Mouse (Mus musculus): ENCODE measurements around the gene B3galt4. TPM values are rescaled to one million over a fixed set of nuclear protein-coding genes. Genes with fewer than 3 reads are reported as not detected.

The B3galt4 gene
- polyA plus RNA-seq, 1 experiment from 2014 or later = 4.0 TPM

- ATAC-seq (replicated peaks; ENCODE audit: low FRiP score) = peak; percentile 29; the same call in 1 of the 2 replicates
- peaks cover 14% of the 10 kb centered on the region for H3K36me3 ChIP-seq (ENCODE audit: control insufficient read depth, insufficient read depth, low read length)
These were observed 35.0 kb downstream of the B3galt4 start for GRCm38 (mm10) chr17:33916294-33916693.

GRCm38 (mm10) chr17:33915671-33916250 lies 35.5 kb downstream of the B3galt4 start, which contains the start of the genes Tapbp and Zbtb22:
Gene Tapbp (plus strand): TSS chr17:33915899.
Gene Zbtb22 (plus strand): TSS chr17:33915904.
- peak within 1 kb of the TSS; percentile 64 for H3K9ac ChIP-seq (ENCODE audit: low read length)
- DNase-seq (ENCODE audit: low spot score) (peak; percentile 98), ATAC-seq (replicated peaks; ENCODE audit: low FRiP score) (peak; percentile 91)
- peaks cover 18% of the 10 kb centered on the region for H3K4me1 ChIP-seq (replicated peaks; ENCODE audit: control insufficient read depth, insufficient read depth, low read length)
- no peaks in the 10 kb centered on the region for H3K27me3 ChIP-seq (ENCODE audit: control insufficient read depth, insufficient read depth, low read length)
- under 1% methylated on average over 34 of the region's 34 CpGs for WGBS
- H3K4me3 ChIP-seq (ENCODE audit: low read depth, low read length) = peak within 1 kb of the TSS; percentile 58
- peaks cover 14% of the 10 kb centered on the region for H3K36me3 ChIP-seq (ENCODE audit: control insufficient read depth, insufficient read depth, low read length)
- H3K9me3 ChIP-seq (ENCODE audit: control insufficient read depth, low read length) = no peaks in the 10 kb centered on the region
- peak within 1 kb of the TSS; percentile 70; the same call in 1 of the 2 replicates for H3K27ac ChIP-seq (ENCODE audit: low read depth, low read length)
- peak within 1 kb of the TSS; percentile 62 for H3K4me2 ChIP-seq (ENCODE audit: low read depth, low read length, severe bottlenecking)

More at GRCm38 (mm10) chr17:33916294-33916693, 35.0 kb downstream of the B3galt4 start:
- Histone ChIP-seq H3K4me2 (ENCODE audit: low read depth, low read length, severe bottlenecking) (peak overlapping the region; percentile 62), H3K9ac (ENCODE audit: low read length) (peak overlapping the region; percentile 64), H3K9me3 (ENCODE audit: control insufficient read depth, low read length) (no peaks in the 10 kb centered on the region), H3K4me3 (ENCODE audit: low read depth, low read length) (peak overlapping the region; percentile 58), H3K27me3 (ENCODE audit: control insufficient read depth, insufficient read depth, low read length) (no peaks in the 10 kb centered on the region), H3K27ac (ENCODE audit: low read depth, low read length) (peak overlapping the region; percentile 70; the same call in 1 of the 2 replicates), H3K4me1 (replicated peaks; ENCODE audit: control insufficient read depth, insufficient read depth, low read length) (peaks cover 18% of the 10 kb centered on the region)
- no peak for DNase-seq (ENCODE audit: low spot score)
- 2% methylated on average over 20 of the region's 20 CpGs for WGBS

- DNase-seq (ENCODE audit: low spot score) (no peak), ATAC-seq (replicated peaks; ENCODE audit: low FRiP score) (no peak)
- no peaks in the 10 kb centered on the region for H3K27me3 ChIP-seq (ENCODE audit: control insufficient read depth, insufficient read depth, low read length)
- H3K9ac ChIP-seq (ENCODE audit: low read length) = no peak overlapping the region
- H3K4me2 ChIP-seq (ENCODE audit: low read depth, low read length, severe bottlenecking) = peak overlapping the region; percentile 62
- WGBS = 70% methylated on average over 13 of the region's 13 CpGs
- no peak overlapping the region; the same call in 1 of the 2 replicates for H3K4me3 ChIP-seq (ENCODE audit: low read depth, low read length)
- peaks cover 14% of the 10 kb centered on the region for H3K36me3 ChIP-seq (ENCODE audit: control insufficient read depth, insufficient read depth, low read length)
- no peak overlapping the region for H3K27ac ChIP-seq (ENCODE audit: low read depth, low read length)
- H3K4me1 ChIP-seq (replicated peaks; ENCODE audit: control insufficient read depth, insufficient read depth, low read length) = peaks cover 23% of the 10 kb centered on the region
- H3K9me3 ChIP-seq (ENCODE audit: control insufficient read depth, low read length) = no peaks in the 10 kb centered on the region
These were observed 36.3 kb downstream of the B3galt4 start for GRCm38 (mm10) chr17:33914969-33915391.

GRCm38 (mm10) chr17:33913905-33914304 lies 37.4 kb downstream of the B3galt4 start:
- no peak overlapping the region for H3K9ac ChIP-seq (ENCODE audit: low read length)
- no peaks in the 10 kb centered on the region for H3K27me3 ChIP-seq (ENCODE audit: control insufficient read depth, insufficient read depth, low read length)
- ATAC-seq (replicated peaks; ENCODE audit: low FRiP score) (no peak), DNase-seq (ENCODE audit: low spot score) (no peak)
- no peak overlapping the region for H3K27ac ChIP-seq (ENCODE audit: low read depth, low read length)
- WGBS = 95% methylated on average over 8 of the region's 8 CpGs
- H3K9me3 ChIP-seq (ENCODE audit: control insufficient read depth, low read length) = no peaks in the 10 kb centered on the region
- peaks cover 14% of the 10 kb centered on the region for H3K36me3 ChIP-seq (ENCODE audit: control insufficient read depth, insufficient read depth, low read length)
- no peak overlapping the region for H3K4me3 ChIP-seq (ENCODE audit: low read depth, low read length)
- H3K4me2 ChIP-seq (ENCODE audit: low read depth, low read length, severe bottlenecking) = no peak overlapping the region
- H3K4me1 ChIP-seq (replicated peaks; ENCODE audit: control insufficient read depth, insufficient read depth, low read length) = peaks cover 16% of the 10 kb centered on the region

- H3K9me3 ChIP-seq (ENCODE audit: control insufficient read depth, low read length) = no peaks in the 10 kb centered on the region
- no peak overlapping the region for H3K27ac ChIP-seq (ENCODE audit: low read depth, low read length)
- peaks cover 14% of the 10 kb centered on the region for H3K36me3 ChIP-seq (ENCODE audit: control insufficient read depth, insufficient read depth, low read length)
- H3K4me3 ChIP-seq (ENCODE audit: low read depth, low read length) = no peak overlapping the region
- H3K4me1 ChIP-seq (replicated peaks; ENCODE audit: control insufficient read depth, insufficient read depth, low read length) = peaks cover 14% of the 10 kb centered on the region
- H3K4me2 ChIP-seq (ENCODE audit: low read depth, low read length, severe bottlenecking) = no peak overlapping the region
- DNase-seq (ENCODE audit: low spot score) (no peak), ATAC-seq (replicated peaks; ENCODE audit: low FRiP score) (no peak)
- H3K27me3 ChIP-seq (ENCODE audit: control insufficient read depth, insufficient read depth, low read length) = no peaks in the 10 kb centered on the region
- whole genome bisulfite sequencing = 90% methylated on average over 10 of the region's 10 CpGs
- H3K9ac ChIP-seq (ENCODE audit: low read length) = no peak overlapping the region
These were observed 38.0 kb downstream of the B3galt4 start for GRCm38 (mm10) chr17:33913264-33913663.

- Histone ChIP-seq H3K27ac (ENCODE audit: low read depth, low read length) (no peak overlapping the region), H3K36me3 (ENCODE audit: control insufficient read depth, insufficient read depth, low read length) (peaks cover 14% of the 10 kb centered on the region), H3K4me2 (ENCODE audit: low read depth, low read length, severe bottlenecking) (no peak overlapping the region), H3K4me3 (ENCODE audit: low read depth, low read length) (no peak overlapping the region), H3K9me3 (ENCODE audit: control insufficient read depth, low read length) (no peaks in the 10 kb centered on the region), H3K27me3 (ENCODE audit: control insufficient read depth, insufficient read depth, low read length) (no peaks in the 10 kb centered on the region), H3K9ac (ENCODE audit: low read length) (no peak overlapping the region), H3K4me1 (replicated peaks; ENCODE audit: control insufficient read depth, insufficient read depth, low read length) (peaks cover 12% of the 10 kb centered on the region)
- ATAC-seq (replicated peaks; ENCODE audit: low FRiP score) (no peak), DNase-seq (ENCODE audit: low spot score) (no peak)
- 93% methylated on average over 28 of the region's 28 CpGs for WGBS
These were observed 39.4 kb downstream of the B3galt4 start for GRCm38 (mm10) chr17:33911813-33912414.

GRCm38 (mm10) chr17:33911052-33911812 lies 40.1 kb downstream of the B3galt4 start:
- no peak for DNase-seq (ENCODE audit: low spot score)
- H3K27ac ChIP-seq (ENCODE audit: low read depth, low read length) = no peak overlapping the region
- no peak overlapping the region for H3K4me3 ChIP-seq (ENCODE audit: low read depth, low read length)
- H3K36me3 ChIP-seq (ENCODE audit: control insufficient read depth, insufficient read depth, low read length) = peaks cover 14% of the 10 kb centered on the region
- H3K9ac ChIP-seq (ENCODE audit: low read length) = no peak overlapping the region
- 93% methylated on average over 31 of the region's 31 CpGs for WGBS
- no peak overlapping the region for H3K4me2 ChIP-seq (ENCODE audit: low read depth, low read length, severe bottlenecking)
- ATAC-seq (replicated peaks; ENCODE audit: low FRiP score) = no peak
- peaks cover 10% of the 10 kb centered on the region for H3K4me1 ChIP-seq (replicated peaks; ENCODE audit: control insufficient read depth, insufficient read depth, low read length)
- no peaks in the 10 kb centered on the region for H3K27me3 ChIP-seq (ENCODE audit: control insufficient read depth, insufficient read depth, low read length)
- H3K9me3 ChIP-seq (ENCODE audit: control insufficient read depth, low read length) = no peaks in the 10 kb centered on the region

GRCm38 (mm10) chr17:33910346-33911051 lies 40.8 kb downstream of the B3galt4 start:
- ATAC-seq (replicated peaks; ENCODE audit: low FRiP score) (no peak), DNase-seq (ENCODE audit: low spot score) (no peak)
- Histone ChIP-seq H3K4me3 (ENCODE audit: low read depth, low read length) (peak overlapping the region; percentile 86), H3K4me2 (ENCODE audit: low read depth, low read length, severe bottlenecking) (peak overlapping the region; percentile 98), H3K27me3 (ENCODE audit: control insufficient read depth, insufficient read depth, low read length) (no peaks in the 10 kb centered on the region), H3K9me3 (ENCODE audit: control insufficient read depth, low read length) (no peaks in the 10 kb centered on the region), H3K9ac (ENCODE audit: low read length) (peak overlapping the region; percentile 87), H3K27ac (ENCODE audit: low read depth, low read length) (no peak overlapping the region), H3K36me3 (ENCODE audit: control insufficient read depth, insufficient read depth, low read length) (peaks cover 14% of the 10 kb centered on the region), H3K4me1 (replicated peaks; ENCODE audit: control insufficient read depth, insufficient read depth, low read length) (peaks cover 10% of the 10 kb centered on the region)
- WGBS = 56% methylated on average over 11 of the region's 11 CpGs
